Mouse (Mus musculus) cerebellum, postnatal 25 days (tissue): Measurements from ENCODE around the gene Zfp972.
"Not testable (repeated sequence)": the region's sequence is repeated elsewhere in the genome, so short reads cannot be mapped to it uniquely, and the experiment has no call there.

Source experiments
- DNase-seq, 2 experiments: peaks; one replicate each; pipeline ENCODE4 v3.0.0; 2021; ENCODE audit warnings: mixed read lengths in 2 of 2

Zfp972 gene

GRCm38 (mm10) chr2:177925563-177926103 lies at the start of gene Zfp972:
Gene Zfp972, minus strand, starts transcription at chr2:177925613.
- DNase-seq = not testable (repeated sequence)

GRCm38 (mm10) chr2:177974814-177975213 lies 49.4 kb upstream of the Zfp972 start:
- not testable (repeated sequence) for DNase-seq

- DNase-seq = peak; percentile 79 to 82
Observed at GRCm38 (mm10) chr2:177957145-177957544, 31.7 kb upstream of the Zfp972 start, which contains the start of gene Gm14326. Gene Gm14326, minus strand, starts transcription at chr2:177957297.

GRCm38 (mm10) chr2:177956734-177957133 lies 31.3 kb upstream of the Zfp972 start:
- peak; percentile 51 to 65 for DNase-seq

GRCm38 (mm10) chr2:177903276-177903675 lies 22.1 kb downstream of the Zfp972 start:
- DNase-seq = not testable (repeated sequence)

GRCm38 (mm10) chr2:177898171-177898570 lies 27.2 kb downstream of the Zfp972 start:
- DNase-seq = not testable (repeated sequence)

GRCm38 (mm10) chr2:177897046-177897578 lies 28.3 kb downstream of the Zfp972 start, which contains the start of gene Gm14327:
Gene Gm14327, plus strand, starts transcription at chr2:177897096.
- peak; percentile 3 to 16 for DNase-seq

- peak in 1 of 2 experiments; percentile 1 for DNase-seq
Observed at GRCm38 (mm10) chr2:177887743-177888142, 37.7 kb downstream of the Zfp972 start.

- DNase-seq = not testable (repeated sequence)
Observed at GRCm38 (mm10) chr2:177862254-177862653, 63.2 kb downstream of the Zfp972 start.
